Mouse (Mus musculus): ENCODE data around the gene Gzmk. TPM values are rescaled to one million over a fixed set of nuclear protein-coding genes. Genes with fewer than 3 reads are reported as not detected.

The Gzmk gene
- total RNA-seq, 2 experiments from 2014 or later: not detected

Other genes starting within 250 kb of the Gzmk start
- gene Ccno, start 238.1 kb downstream of the Gzmk start, total RNA-seq (2014; fragmentation: Nextera tagmentation): not detected in 2 replicates
- gene Ccno, start 238.1 kb downstream of the Gzmk start, total RNA-seq (2017): 3.2 TPM in 1 of 2 replicates, not detected in the other
- gene Mcidas, start 232.1 kb downstream of the Gzmk start, total RNA-seq (2014; fragmentation: Nextera tagmentation): not detected in 2 replicates
- gene Mcidas, start 232.1 kb downstream of the Gzmk start, total RNA-seq (2017): not detected in 2 replicates
- gene Cdc20b, start 190.8 kb downstream of the Gzmk start, total RNA-seq (2014; fragmentation: Nextera tagmentation): not detected in 2 replicates
- not detected in 2 replicates for gene Cdc20b, start 190.8 kb downstream of the Gzmk start, total RNA-seq (2017)
- gene Gpx8, start 179.5 kb downstream of the Gzmk start, total RNA-seq (2014; fragmentation: Nextera tagmentation): not detected in 2 replicates
- not detected in 2 replicates for gene Gpx8, start 179.5 kb downstream of the Gzmk start, total RNA-seq (2017)
- gene Gzma, start 124.9 kb downstream of the Gzmk start, total RNA-seq (2014; fragmentation: Nextera tagmentation): 1.2 and 8.1 TPM in 2 replicates
- gene Gzma, start 124.9 kb downstream of the Gzmk start, total RNA-seq (2017): 42.0 TPM in 1 of 2 replicates, not detected in the other
- not detected in 2 replicates for gene Esm1, start 16.2 kb downstream of the Gzmk start, total RNA-seq (2014; fragmentation: Nextera tagmentation)
- 0.53 TPM in 1 of 2 replicates, not detected in the other for gene Esm1, start 16.2 kb downstream of the Gzmk start, total RNA-seq (2017)
- not detected in 2 replicates for gene BC067074, start 67.3 kb upstream of the Gzmk start, total RNA-seq (2014; fragmentation: Nextera tagmentation)
- not detected in 2 replicates for gene BC067074, start 67.3 kb upstream of the Gzmk start, total RNA-seq (2017)